Mouse (Mus musculus): ENCODE results near the gene Igsf10. TPM values are rescaled to one million over a fixed set of nuclear protein-coding genes. Genes with fewer than 3 reads are reported as not detected.

The Igsf10 gene
- 3.1 and 7.2 TPM in 2 replicates for polyA plus RNA-seq (2012; rRNA removed)

GRCm38 (mm10) chr3:59344065-59344905 lies at the start of gene Igsf10:
TSS of gene Igsf10 (minus strand) at chr3:59344394.

Other genes with a start within 250 kb of the Igsf10 start
- 0.13 TPM in 1 of 2 replicates, not detected in the other for gene Gpr171, start 242.6 kb downstream of the Igsf10 start, polyA plus RNA-seq (2012; rRNA removed)
- 1.1 and 1.4 TPM in 2 replicates for gene P2ry14, start 190.8 kb downstream of the Igsf10 start, polyA plus RNA-seq (2012; rRNA removed)
- 0.30 TPM in 1 of 2 replicates, not detected in the other for gene Gpr87, start 149.3 kb downstream of the Igsf10 start, polyA plus RNA-seq (2012; rRNA removed)
- gene P2ry13, start 133.5 kb downstream of the Igsf10 start, polyA plus RNA-seq (2012; rRNA removed) = 1.1 and 1.4 TPM in 2 replicates
- gene P2ry12, start 81.5 kb downstream of the Igsf10 start, polyA plus RNA-seq (2012; rRNA removed) = 3.7 and 5.5 TPM in 2 replicates